Mouse (Mus musculus) liver, adult 2 months (tissue): ENCODE measurements around the gene Rgs10.

ENCODE experiments used
- CTCF ChIP-seq: fragments of 200-500 bp; IDR thresholded peaks from 2 replicates; pipeline ENCODE4 v1.5.1; 2011; ENCODE audit warnings: low read depth, low read length, control low read depth
- POLR2A ChIP-seq: fragments of 200-500 bp; IDR thresholded peaks from 2 replicates; pipeline ENCODE4 v1.6.1; 2011; ENCODE audit warnings: low read length, control low read depth; ENCODE audit not compliant: insufficient read depth; ENCODE audit errors: extremely low read depth

- TF ChIP-seq POLR2A, result no peak
- TF ChIP-seq CTCF, result no peak
These were observed 39.5 kb upstream of the Rgs10 start for GRCm38 (mm10) chr7:128458011-128458410.
